Mouse (Mus musculus) myocyte (in vitro differentiated cells): Measurements from ENCODE around the gene Cyp2j9.

ENCODE experiments used
- CEBPB ChIP-seq: IDR thresholded peaks from 2 replicates; pipeline ENCODE4 v1.6.1; 2011; ENCODE audit warnings: mild to moderate bottlenecking, moderate library complexity; ENCODE audit not compliant: poor library complexity, insufficient read depth, severe bottlenecking
- E2F4 ChIP-seq: IDR thresholded peaks from one replicate; pipeline ENCODE4 v1.6.1; 2011; ENCODE audit warnings: mild to moderate bottlenecking, control low read depth, moderate library complexity; ENCODE audit not compliant: insufficient read depth
- MYOD1 ChIP-seq, 3 experiments: IDR thresholded peaks; one replicate each; pipeline ENCODE4 v1.6.1; 2011; ENCODE audit warnings: control low read depth in 2 of 3, low read depth in 2 of 3, mild to moderate bottlenecking in 2 of 3, moderate library complexity in 1 of 3; ENCODE audit not compliant: insufficient read length in 2 of 3, control insufficient read depth in 1 of 3
- MYOG ChIP-seq, 3 experiments: IDR thresholded peaks; one replicate each; pipeline ENCODE4 v1.6.1; 2011; ENCODE audit warnings: control low read depth in 2 of 3, low read depth in 2 of 3, mild to moderate bottlenecking in 2 of 3; ENCODE audit not compliant: insufficient read length in 2 of 3, control insufficient read depth in 1 of 3, insufficient read depth in 1 of 3
- POLR2A ChIP-seq: IDR thresholded peaks from one replicate; pipeline ENCODE4 v1.6.1; 2011; ENCODE audit warnings: low read depth, mild to moderate bottlenecking, control low read depth, moderate library complexity; ENCODE audit not compliant: insufficient read length
- TCF12 ChIP-seq: IDR thresholded peaks from one replicate; pipeline ENCODE4 v1.6.1; 2011; ENCODE audit warnings: mild to moderate bottlenecking, control low read depth; ENCODE audit not compliant: poor library complexity, insufficient read depth, severe bottlenecking
- TCF3 ChIP-seq: IDR thresholded peaks from one replicate; pipeline ENCODE4 v1.6.1; 2011; ENCODE audit warnings: low read depth, control low read depth; ENCODE audit not compliant: insufficient read length
- USF1 ChIP-seq: IDR thresholded peaks from one replicate; pipeline ENCODE4 v1.6.1; 2011; ENCODE audit warnings: low read depth, mild to moderate bottlenecking, control low read depth, moderate library complexity

DNA sequence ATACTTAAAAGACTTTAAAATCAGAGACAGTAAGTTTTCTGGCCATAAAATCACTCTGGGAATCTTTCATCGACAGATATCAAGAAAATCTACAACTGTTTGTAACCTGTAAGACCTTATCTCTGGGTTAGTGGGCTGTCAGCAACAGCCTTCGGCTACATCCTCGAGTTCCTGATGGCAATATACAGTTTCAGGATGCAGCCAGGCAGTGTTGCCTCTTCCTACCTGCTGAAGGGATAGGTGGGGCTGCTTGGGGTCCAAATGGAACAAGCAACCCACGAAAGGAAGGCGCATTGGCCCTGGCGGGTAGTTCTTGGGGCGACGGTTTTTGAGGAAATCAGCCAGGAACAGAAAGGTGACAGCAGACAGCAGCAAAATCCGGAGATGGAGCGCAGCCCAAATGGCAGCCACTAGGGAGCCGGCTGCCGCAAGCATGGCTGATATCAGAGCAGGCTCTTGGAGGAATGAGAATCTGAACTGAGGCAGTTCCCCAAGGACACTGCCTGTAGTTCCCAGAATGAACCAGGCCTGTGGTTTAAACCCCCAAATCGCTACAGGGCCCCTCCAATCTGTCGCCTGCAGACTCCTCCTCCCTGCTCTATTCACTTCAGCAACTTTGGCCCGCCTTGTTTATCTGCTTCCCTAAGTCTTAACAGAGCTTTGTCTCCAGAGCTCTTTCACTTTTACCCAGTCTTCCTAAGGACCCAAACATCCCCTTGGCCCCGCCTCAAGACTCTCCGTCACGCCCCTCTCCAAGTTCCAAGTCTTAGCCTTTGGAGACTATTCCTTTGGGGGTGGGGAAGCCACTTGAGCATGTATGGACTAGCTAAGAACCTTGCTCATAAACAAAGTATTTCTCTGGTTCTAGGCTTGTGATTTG, at the start of gene Cyp2j9:
- TF ChIP-seq CEBPB (no peak), E2F4 (no peak), POLR2A (no peak), MYOD1 (IDR thresholded peaks at IDR 0.05; ENCODE audit: control insufficient read depth in 1 of 3, insufficient read length in 2 of 3, low read depth in 2 of 3) (no peak), MYOG (IDR thresholded peaks at IDR 0.05; ENCODE audit: control insufficient read depth in 1 of 3, insufficient read depth in 1 of 3, insufficient read length in 2 of 3, low read depth in 2 of 3) (no peak), USF1 (no peak), TCF3 (no peak), TCF12 (no peak)
